Mouse (Mus musculus) ES-CJ7 (cell line): ENCODE measurements at regions not wholly inside any gene's neighbourhood (a gene's known extent, or its start where the extent isn't known, plus 50 kb on each side); places are given as distances from the start of the nearest gene placed in this dataset.

Experiments used
- DNase-seq: peaks from one replicate; pipeline ENCODE4 v3.0.0; 2011; ENCODE audit warnings: low read depth, low spot score

GRCm38 (mm10) chr19:48090393-48090792 is 115.4 kb upstream of the Sorcs3 start:
- DNase-seq, result peak; percentile 67

- DNase-seq, result no peak
These were observed 108.5 kb upstream of the Sorcs3 start for GRCm38 (mm10) chr19:48097363-48097762.

DNA sequence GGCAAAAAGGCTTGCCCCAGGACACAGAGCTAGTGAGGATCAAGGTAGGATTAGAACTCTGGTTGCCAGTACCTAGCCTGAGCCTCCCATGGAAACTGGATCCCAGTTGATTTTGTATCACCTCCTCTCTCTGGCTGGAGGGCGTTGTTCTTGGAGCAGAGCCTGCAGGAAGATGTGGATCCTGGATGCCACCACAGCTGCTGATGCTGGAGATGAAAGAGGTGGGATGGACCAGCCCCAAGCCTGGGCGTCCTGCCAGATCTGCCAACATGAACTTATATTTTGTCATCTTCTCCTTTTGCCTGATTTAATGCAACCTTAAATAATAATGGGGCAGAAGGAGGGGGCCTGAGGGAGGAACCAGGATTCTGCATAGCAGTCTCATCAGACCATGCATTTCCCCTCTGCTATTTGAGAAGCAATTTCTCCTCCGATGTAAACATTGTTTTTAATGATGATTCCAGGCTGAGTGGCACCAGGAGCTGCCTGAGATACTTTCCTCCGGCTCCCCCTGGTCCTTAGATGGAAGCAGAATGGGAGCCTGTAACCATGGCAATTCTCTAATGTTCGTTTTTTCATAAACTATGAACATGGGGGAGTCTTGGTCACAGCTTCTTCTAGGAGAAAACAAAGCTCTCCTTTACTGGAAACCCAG is 107.8 kb upstream of the Sorcs3 start:
- DNase-seq, result no peak

DNA sequence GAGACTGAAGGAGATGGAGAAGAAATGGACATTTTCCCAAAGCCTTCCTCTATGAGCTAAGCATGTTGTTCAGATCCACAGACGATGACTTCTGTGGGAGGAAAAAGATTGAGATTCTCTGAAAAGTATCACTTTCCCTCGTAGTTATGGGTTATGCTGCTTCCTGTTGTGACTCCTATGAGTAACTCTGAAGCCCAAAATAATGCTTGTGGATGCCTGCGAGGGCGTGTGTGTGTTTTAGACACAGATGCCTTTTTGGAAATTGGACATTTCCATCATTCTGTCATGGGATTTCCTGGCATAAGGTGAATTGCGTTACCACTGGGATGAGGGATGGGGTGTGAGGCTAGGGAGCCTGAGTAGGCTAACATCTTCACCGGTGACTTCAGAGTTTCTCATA is 104.8 kb upstream of the Sorcs3 start:
- no peak for DNase-seq

GRCm38 (mm10) chr19:48115155-48115554 is 90.7 kb upstream of the Sorcs3 start:
- DNase-seq, result no peak

GRCm38 (mm10) chr19:48115728-48116127 is 90.1 kb upstream of the Sorcs3 start:
- no peak for DNase-seq

DNA sequence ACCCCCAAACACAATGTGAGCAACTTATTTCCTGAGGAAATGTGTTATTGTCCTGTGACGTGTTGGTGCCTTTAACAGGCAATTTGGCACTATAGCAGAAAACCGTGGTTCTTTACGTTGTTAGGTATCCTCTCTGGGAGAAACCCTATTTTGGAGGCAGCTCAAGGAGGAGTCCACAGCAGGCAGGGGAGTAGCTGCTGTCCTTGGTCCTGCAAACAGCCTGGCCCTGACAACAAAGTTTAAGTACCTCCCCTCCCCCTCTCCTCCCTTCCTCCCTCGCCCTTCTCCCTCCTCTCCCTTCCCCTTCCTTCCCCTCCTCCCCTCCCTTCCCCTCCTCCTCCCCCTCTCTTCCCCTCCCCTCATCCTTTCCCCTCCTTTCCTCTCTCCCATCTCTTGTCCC is 89.1 kb upstream of the Sorcs3 start:
- no peak for DNase-seq

GRCm38 (mm10) chr19:48117646-48118045 is 88.2 kb upstream of the Sorcs3 start:
- DNase-seq, result no peak

DNA sequence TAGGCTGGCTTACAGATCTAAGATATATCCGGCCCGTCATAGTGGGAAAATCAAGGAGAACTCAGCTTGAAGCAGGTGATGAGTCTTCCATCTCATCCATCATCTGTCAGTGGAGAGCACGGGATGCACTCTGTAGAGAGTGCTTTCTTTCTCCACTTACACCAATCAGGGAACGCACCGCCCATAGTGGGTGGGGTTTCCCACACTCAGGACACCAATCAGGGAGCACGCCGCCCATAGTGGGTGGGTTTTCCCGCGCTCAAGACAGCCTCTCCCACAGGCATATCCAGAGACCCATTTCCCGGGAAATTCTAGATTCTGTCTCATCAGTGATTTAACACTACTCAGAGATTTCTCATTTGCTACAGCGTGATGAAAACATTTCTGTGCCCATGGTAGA is 83.5 kb upstream of the Sorcs3 start:
- no peak for DNase-seq

GRCm38 (mm10) chr19:48123777-48124176 is 82.0 kb upstream of the Sorcs3 start:
- no peak for DNase-seq

GRCm38 (mm10) chr19:48125731-48126130 is 80.1 kb upstream of the Sorcs3 start:
- DNase-seq, result peak; percentile 51

DNA sequence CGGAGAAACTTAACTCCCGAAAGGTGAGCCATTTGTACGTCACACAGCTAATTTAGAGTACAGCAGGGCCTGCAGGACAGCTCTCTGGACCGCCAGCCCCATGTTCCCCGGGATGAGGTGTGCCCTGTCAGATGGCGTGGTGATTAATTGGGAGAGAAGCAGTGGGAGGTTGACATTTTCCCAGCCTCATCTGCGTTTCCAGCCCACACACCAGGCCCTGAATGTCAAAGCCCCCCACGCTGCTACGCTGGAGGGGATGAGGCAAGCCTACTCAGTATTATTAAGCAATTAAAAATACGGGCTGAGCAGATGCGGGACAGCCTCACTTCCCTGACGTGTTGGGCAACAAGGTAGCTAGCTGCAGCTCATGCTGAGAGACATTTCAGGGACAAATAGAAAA is 77.7 kb upstream of the Sorcs3 start:
- no peak for DNase-seq

- no peak for DNase-seq
These were observed 69.6 kb upstream of the Sorcs3 start for GRCm38 (mm10) chr19:48136231-48136630.

- peak; percentile 18 for DNase-seq
These were observed 61.7 kb upstream of the Sorcs3 start for GRCm38 (mm10) chr19:48144129-48144528.
